Mouse (Mus musculus) frontal cortex, postnatal 14 days (tissue): Measurements from ENCODE around the gene Nmral1.
A peak's percentile ranks its signal among the peaks of the same experiment; 100 is the strongest.
"Not testable (repeated sequence)": the region's sequence is repeated elsewhere in the genome, so short reads cannot be mapped to it uniquely, and the experiment has no call there.

Experiments
- DNase-seq, 2 experiments: peaks; one replicate each; pipeline ENCODE4 v3.0.0; 2022; ENCODE audit warnings: low spot score in 2 of 2

Gene Nmral1

GRCm38 (mm10) chr16:4717866-4718265, 1.3 kb downstream of the Nmral1 start:
- no peak for DNase-seq

DNA sequence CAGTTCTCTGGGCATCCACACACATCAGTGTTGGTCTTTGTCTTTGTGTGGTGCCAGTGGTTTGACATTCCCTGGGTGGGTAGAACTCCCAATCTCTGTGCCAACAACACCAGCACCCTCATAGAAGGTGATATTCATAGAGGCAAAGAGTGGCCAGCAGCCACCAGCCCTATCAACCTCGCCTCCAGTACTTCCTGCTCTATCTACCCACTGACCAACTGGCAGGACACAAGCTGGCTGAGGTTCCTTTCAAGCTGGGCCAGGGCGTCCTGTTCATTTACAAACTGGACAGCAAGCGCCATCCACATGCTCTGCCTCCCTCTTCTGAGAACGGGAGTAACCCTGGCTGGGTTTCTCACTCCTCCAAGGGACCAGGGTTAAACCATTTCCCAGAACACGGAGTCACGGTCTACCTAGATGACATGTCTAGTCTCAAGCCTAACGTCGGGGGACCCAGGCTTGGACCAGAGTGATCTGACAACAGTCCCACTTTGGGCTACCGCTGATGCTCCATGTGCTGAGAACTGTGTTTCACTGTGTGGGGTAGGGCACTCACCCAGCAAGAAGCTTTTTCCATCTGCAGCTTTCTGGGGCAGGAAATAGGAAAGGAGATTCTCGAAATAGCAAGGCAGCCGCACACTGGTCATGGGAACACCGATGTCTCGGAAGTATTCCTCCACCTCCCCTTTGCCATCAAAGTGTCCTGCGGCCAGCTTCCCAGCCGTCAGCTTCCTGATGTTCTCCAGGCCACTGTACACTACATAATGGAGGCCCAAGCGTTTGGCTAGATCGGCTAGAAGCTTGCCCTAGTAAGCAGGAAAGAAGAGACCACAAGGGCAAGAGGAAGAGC, 5.1 kb downstream of the Nmral1 start:
- no peak for DNase-seq

- DNase-seq = no peak
Observed at GRCm38 (mm10) chr16:4711173-4711572, 8.0 kb downstream of the Nmral1 start.

DNA sequence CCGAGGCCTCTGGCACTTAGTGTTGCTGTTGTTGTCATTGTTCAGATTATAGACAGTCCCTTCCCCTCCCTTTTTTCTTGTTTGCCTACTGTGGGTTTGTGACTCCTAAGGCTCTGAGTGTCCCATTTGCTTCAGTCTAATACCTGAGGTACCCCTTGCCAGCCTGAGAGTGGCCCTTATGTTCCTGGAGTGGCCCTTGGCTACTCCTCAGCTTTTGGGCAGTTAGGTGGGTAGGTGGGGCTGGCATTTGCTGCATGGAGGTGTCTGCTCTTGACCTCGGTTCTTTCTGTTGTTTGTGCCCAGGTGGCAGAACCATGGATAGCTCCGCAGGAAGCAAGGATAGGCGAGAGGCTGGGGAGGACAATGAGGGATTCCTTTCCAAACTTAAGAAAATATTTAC, 13.6 kb downstream of the Nmral1 start:
- no peak for DNase-seq

- DNase-seq = no peak
Observed at GRCm38 (mm10) chr16:4702646-4703045, 16.5 kb downstream of the Nmral1 start.

DNA sequence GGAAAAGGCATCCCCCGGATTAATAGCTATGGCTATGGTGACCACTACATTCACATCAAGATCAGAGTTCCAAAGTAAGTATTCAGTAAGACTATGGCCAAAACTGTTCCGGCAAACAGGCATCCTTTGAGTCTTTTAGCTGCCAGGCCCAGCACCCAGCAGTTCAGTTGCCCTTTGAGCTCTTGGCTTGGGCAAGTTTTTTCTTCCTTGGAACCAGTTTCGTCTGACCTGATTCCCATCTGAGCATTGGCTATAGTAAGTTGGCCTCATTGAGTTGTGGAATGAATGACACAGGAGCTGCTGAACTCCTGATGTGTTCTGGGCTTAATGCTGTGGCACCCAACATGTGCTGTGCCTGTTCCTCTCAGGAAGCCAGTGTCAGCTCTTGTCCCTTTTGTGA, 17.9 kb downstream of the Nmral1 start:
- no peak for DNase-seq

GRCm38 (mm10) chr16:4689371-4689770, 29.8 kb downstream of the Nmral1 start:
- not testable (repeated sequence) for DNase-seq

DNA sequence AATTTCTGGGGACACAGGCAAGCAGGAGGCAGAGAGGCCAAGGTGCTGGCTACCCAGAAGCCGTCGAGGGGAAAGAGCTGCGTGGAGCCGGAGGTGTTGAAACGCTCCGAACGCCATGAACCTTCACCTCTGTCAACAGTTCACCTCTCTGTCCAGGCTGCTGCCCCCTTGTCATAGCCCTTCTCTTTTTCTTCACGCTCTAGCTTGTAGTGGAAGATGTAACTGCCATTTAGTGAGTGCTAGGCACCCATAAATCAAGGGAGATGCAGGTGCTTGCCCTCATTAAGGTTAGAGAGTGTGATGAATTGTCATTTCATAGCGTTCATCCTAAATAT, 34.7 kb downstream of the Nmral1 start:
- no peak for DNase-seq

DNA sequence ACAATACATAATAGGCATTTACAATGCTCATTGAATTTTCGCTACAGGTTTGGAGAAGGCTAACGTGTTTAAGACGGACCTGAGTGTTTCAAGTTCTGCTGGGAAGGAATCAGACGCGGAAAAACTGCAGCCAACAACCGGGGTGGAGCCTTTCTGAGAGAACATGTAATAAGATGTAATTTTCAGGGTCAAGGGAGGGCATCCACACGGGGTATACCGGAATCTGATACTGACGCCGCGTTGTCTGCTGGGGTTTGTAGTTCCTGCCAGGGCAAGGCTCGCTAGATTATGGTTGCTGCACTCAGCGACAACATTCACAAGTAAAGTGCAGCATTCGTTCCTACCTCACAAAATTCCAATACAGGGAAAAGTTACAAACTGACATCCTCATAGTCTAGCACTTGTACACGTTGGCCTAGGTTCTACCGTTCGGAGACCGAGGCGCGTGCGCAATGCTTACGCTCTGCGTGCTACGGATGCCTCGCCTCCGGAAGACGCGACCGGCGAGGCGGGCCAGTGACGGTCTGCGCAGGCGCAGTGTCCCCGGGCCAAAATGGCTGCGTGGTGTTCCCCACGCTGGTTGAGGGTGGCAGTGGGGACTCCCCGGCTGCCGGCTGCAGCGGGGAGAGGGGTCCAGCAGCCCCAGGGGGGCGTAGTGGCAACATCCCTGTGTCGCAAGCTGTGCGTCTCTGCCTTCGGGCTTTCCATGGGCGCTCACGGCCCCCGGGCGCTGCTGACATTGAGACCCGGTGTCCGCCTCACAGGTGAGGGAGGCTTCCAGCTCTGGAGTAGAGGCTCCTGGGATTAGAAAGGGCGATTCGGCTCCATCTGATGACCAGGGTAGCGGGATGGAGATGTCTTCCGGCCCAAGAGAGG, 35.3 kb downstream of the Nmral1 start:
- peak; percentile 88 to 94 for DNase-seq

- DNase-seq = no peak
Observed at GRCm38 (mm10) chr16:4683193-4683580, 36.0 kb downstream of the Nmral1 start.

GRCm38 (mm10) chr16:4682628-4683179, 36.5 kb downstream of the Nmral1 start:
- DNase-seq = no peak

DNA sequence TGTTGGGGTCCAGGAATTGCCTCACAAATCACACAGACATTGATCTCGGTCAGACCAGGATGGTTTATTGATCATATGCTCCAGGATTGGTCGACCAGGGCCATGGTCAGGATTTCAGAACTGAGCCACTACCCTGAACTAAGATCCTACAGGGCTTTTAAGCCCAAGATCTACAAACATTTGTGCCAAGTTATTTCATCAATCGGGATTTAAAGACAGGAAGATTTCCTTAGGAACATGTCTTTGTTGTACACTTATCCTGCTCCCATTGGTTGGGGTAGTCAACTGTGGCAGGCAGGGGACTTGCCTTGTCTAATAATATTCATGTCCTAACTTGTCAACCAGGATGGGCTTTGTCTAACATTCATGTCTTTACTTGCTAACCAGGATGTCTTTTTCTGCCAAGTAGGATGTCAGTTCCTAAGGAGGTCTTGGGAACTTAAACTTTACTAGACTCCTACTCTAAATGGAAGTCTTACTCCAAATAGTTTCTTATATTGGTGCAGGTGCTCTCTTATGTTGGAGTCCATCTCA, 38.2 kb downstream of the Nmral1 start:
- not testable (repeated sequence) for DNase-seq

- DNase-seq = peak; percentile 76 to 83
Observed at GRCm38 (mm10) chr16:4679121-4680018, 39.8 kb downstream of the Nmral1 start, which contains the start of gene Coro7. TSS of gene Coro7 (minus strand) at chr16:4679777.

DNA sequence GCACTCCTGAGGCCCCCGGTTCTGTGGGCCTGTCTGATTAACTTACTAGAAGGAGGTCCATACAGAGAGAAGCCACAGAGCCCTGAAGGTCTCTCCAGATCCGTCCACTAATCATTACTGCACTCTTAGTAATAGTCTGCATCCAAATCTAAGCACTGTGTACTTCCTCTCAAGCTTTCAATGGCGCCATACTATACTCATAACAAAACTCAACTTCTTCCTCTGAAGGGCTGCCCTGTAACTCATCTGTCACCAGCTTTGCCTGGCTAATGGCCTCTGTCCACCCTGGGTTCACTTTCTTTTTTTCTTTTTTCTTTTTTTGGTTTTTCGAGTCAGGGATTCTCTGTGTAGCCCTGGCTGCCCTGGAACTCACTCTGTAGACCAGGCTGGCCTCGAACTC, 41.1 kb downstream of the Nmral1 start:
- no peak for DNase-seq

DNA sequence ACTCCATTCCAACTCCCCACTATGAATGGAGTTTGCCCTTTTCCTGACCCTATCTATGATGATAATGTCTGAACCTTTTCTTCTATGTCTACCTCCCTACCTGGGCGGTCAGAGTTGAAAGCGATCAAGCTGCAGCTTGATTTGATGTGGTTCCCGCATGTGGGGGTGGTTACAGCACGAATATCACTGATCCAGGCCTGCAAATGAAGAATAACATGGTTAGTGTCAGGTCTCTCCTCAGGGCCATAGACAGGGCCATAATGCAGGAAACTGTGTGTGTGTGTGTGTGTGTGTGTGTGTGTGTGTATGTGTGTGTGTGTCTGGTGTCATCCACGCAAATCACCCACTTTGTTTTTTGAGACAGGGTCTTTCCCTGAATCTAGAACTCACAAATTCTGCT, 42.3 kb downstream of the Nmral1 start:
- no peak for DNase-seq

DNA sequence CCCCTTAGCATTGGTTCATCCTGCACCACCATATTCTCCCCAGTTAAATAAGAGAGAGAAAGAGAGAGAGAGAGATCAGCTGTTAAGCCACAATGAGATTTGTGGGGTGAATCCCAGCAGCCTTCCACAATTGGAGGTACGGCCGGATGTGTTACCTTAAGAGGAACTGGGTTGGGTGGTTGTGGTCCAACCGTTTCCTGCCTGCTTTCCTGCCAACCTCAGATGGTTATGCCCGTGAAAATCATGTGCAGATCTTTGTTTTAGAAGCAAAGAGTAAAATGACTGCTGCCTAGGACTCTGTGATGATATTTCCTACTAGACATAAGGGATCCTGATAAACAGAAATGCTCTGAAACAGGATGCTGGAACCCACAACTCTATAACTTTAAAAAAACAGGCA, 45.1 kb downstream of the Nmral1 start:
- no peak for DNase-seq

- DNase-seq = no peak
Observed at GRCm38 (mm10) chr16:4670317-4670716, 48.8 kb downstream of the Nmral1 start.

DNA sequence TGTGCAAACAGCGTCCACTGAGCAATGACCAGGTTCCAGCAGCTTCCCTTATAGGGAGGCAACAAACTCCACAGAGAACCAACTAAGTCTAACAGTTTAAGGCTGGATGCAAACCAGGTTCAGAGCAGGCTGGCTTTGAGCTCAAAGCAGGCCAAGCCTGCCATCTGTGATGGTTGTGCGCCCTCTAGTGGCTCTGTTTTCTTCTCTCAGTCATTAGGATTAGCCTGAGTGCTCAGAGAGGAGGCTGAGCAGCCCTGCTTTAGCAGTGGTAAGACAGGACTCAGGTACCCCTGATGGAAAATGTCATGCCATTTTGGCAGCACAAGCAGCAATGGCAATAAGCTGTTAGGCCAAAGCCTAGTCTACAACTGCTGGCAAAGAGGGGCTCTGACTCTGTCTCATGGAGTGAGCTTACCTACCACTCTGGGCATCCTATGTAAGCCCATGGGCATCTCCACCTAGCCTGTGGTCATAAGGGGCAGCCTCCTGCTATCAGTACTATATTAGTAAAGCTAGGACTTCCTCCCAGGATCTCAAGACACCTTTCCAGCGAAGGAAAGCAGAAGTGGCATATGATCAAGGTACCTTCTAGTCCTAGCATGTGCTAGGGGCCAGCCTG, 51.9 kb downstream of the Nmral1 start:
- peak; percentile 55 to 84 for DNase-seq

DNA sequence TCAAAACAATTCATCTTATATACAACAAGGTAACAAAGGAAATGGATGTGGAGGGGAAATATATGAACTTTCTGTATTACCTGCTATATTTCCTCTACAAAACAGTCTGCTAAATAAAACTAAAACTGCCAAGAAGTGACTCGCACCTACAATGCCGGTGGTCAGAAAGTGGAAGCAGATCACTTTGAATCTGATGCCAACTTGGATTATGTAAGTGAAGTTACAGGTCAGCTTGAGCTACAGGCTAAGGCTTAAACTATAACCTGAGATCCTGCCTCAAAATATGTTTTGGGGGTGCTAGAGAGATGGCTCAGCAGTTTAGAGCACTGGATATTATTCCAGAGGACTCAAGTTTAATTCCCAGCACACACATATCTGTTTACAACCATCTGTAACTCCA, 53.4 kb downstream of the Nmral1 start:
- DNase-seq = no peak

DNA sequence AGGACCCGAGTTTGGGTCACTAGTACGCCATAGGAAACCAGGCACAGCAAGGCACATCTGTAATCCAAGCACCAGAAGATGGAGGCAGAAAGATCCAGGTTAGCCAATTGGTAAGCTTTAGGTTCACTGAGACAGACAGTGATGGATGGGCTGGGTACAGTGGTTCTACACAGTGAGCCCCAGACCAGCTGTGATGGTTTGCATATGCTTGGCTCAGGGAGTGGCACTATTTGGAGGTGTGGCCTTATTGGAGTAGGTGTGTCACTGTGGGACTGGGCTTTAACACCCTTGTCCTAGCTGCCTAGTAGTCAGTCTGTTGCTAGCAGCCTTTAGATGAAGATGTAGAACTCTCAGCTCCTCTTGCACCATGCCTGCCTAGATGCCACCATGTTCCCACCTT, 55.4 kb downstream of the Nmral1 start:
- DNase-seq = no peak

DNA sequence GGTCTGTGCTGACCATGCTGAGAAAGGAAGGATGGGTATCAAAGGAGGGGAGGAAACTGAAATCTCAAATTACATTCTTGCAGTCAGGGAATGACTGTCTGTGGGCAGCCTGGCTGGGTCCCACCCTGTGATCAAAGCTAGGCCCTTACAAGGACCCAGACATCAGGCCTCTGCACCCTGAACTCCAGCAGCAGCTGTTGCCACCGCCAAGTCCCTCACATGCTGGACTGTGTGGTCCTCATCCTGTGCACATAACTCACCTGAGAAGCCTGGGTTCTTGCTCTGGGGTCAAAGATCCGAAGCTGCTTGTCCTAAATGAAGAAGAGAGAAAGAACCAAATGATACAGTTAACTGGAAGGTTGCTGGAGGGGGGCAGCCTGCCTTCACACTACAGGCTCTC, 57.6 kb downstream of the Nmral1 start:
- DNase-seq = no peak
